Mouse (Mus musculus) stomach, embryonic 14.5 days (tissue): ENCODE measurements around the gene C8g. TPM values are rescaled to one million over a fixed set of nuclear protein-coding genes. Genes with fewer than 3 reads are reported as not detected.

Experiments
- ATAC-seq: fragments of 200-750 bp; cut with Nextera tagmentation; 2 replicates; pipeline ENCODE4 v1.8.0; 2017; ENCODE audit warnings: low read depth, moderate TSS enrichment; ENCODE audit not compliant: insufficient number of reproducible peaks, insufficient read depth, low FRiP score
- H3K27ac ChIP-seq: fragments of 300-500 bp; sonication (generic); 2 replicates; pipeline ENCODE4 v1.5.1; 2014; ENCODE audit warnings: mild to moderate bottlenecking, low read length, moderate library complexity, mixed read lengths
- H3K27me3 ChIP-seq: fragments of 300-500 bp; sonication (generic); 2 replicates; pipeline ENCODE4 v1.6.1; 2014; ENCODE audit warnings: low read length, control low read depth, mixed read lengths; ENCODE audit not compliant: control insufficient read depth, insufficient read depth
- H3K36me3 ChIP-seq: fragments of 300-500 bp; sonication (generic); 2 replicates; pipeline ENCODE4 v1.6.1; 2014; ENCODE audit warnings: mild to moderate bottlenecking, control low read depth, low read length, moderate library complexity, mixed read lengths; ENCODE audit not compliant: control insufficient read depth, insufficient read depth
- H3K4me1 ChIP-seq: fragments of 300-500 bp; sonication (generic); 2 replicates; pipeline ENCODE4 v1.6.1; 2014; ENCODE audit warnings: low read length, control low read depth, mixed read lengths; ENCODE audit not compliant: control insufficient read depth, insufficient read depth
- H3K4me2 ChIP-seq: fragments of 300-500 bp; sonication (generic); replicated peaks from 2 replicates; pipeline ENCODE4 v1.6.1; 2014; ENCODE audit warnings: low read depth, low read length, control low read depth
- H3K4me3 ChIP-seq: fragments of 300-500 bp; sonication (generic); 2 replicates; pipeline ENCODE4 v1.5.1; 2014; ENCODE audit warnings: low read depth, low read length, control low read depth
- H3K9ac ChIP-seq: fragments of 300-500 bp; sonication (generic); replicated peaks from 2 replicates; pipeline ENCODE4 v1.6.1; 2014; ENCODE audit warnings: low read depth, mild to moderate bottlenecking, control low read depth, low read length, moderate library complexity, mixed read lengths
- H3K9me3 ChIP-seq: fragments of 300-500 bp; sonication (generic); 2 replicates; pipeline ENCODE4 v1.6.1; 2016; ENCODE audit warnings: low read depth, low read length, control low read depth; ENCODE audit not compliant: control insufficient read depth
- WGBS: fragments of 180-500 bp; shearing (Covaris S2); extraction: QIAGEN DNeasy Blood & Tissue Kit; methylation state at CpG from one replicate; pipeline ENCODE4 v1.1.7; 2014; 5-methylcytosine and 5-hydroxymethylcytosine counted together
- polyA plus RNA-seq: library from polyadenylated mRNA; unstranded; fragments of >200 nt; fragmentation: Nextera tagmentation; extraction: Ambion mirVana; gene quantifications from 2 replicates; pipeline ENCODE4 v1.2.1, GENCODE M21; 2014

C8g gene
- polyA plus RNA-seq, 1 experiment from 2014 or later: 7.4 TPM

GRCm38 (mm10) chr2:25452951-25453350, 48.6 kb downstream of the C8g start:
- H3K27me3 ChIP-seq: no peaks in the 10 kb centered on the region
- no peak overlapping the region for H3K27ac ChIP-seq
- WGBS: 38% methylated on average over 1 of the region's 1 CpGs
- no peaks in the 10 kb centered on the region for H3K4me1 ChIP-seq
- no peaks in the 10 kb centered on the region for H3K9me3 ChIP-seq
- no peak overlapping the region for H3K4me3 ChIP-seq
- H3K9ac ChIP-seq: no peak overlapping the region
- H3K4me2 ChIP-seq: no peak overlapping the region
- no peaks in the 10 kb centered on the region; the same call in 1 of the 2 replicates for H3K36me3 ChIP-seq
- ATAC-seq: no peak

DNA sequence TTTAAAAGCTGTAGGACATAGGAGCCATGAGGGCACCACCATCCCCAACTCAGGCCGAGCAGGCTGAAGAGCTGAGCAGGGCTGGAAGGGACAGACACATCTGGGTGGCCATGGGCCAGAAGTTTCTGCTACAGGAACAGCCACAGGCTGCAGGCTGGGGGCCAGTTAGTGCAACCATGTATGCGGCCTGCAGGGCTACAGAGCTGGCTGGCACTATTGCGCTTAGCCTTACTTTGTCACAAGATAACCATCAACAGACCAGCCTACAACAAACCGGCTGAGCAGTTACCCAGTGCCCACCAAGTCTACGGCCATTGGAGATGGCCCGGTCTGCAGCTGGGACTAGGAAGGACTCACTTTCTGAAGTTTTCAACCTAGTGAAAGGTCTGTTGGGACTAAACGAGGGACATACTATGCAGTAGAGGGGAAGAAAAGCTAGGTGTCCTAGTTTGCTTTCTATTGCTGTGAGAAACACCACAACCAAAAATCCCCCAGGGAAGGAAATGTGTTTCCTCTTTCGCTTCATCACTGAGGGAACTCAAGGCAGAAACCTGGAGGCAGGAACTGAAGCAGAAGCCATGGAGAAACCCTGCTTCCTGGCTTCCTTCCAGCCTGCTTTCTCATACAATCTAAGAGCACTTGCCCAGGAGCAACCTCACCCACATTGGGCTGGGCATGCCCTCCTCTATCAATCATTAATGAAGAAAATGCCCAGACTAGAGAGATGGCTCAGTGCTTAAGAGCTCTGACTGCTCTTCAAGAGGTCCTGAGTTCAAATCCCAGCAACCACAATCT, 50.5 kb downstream of the C8g start:
- Histone ChIP-seq H3K27ac (no peak overlapping the region), H3K4me3 (no peak overlapping the region), H3K4me2 (no peak overlapping the region), H3K9me3 (no peaks in the 10 kb centered on the region), H3K36me3 (no peaks in the 10 kb centered on the region), H3K4me1 (no peaks in the 10 kb centered on the region), H3K27me3 (no peaks in the 10 kb centered on the region), H3K9ac (no peak overlapping the region)
- 82% methylated on average over 8 of the region's 8 CpGs for WGBS
- ATAC-seq: no peak

Other genes starting within 250 kb of the C8g start
- gene Tmem203, start 246.3 kb downstream of the C8g start, polyA plus RNA-seq: 14.7 and 16.8 TPM in 2 replicates
- 6.2 and 8.5 TPM in 2 replicates for gene Tprn, start 239.1 kb downstream of the C8g start, polyA plus RNA-seq
- gene Ssna1, start 229.3 kb downstream of the C8g start, polyA plus RNA-seq: 241 and 246 TPM in 2 replicates
- gene Anapc2, start 229.2 kb downstream of the C8g start, polyA plus RNA-seq: 108 and 116 TPM in 2 replicates
- not detected in 2 replicates for gene Tmem210, start 213.6 kb downstream of the C8g start, polyA plus RNA-seq
- gene Lrrc26, start 211.8 kb downstream of the C8g start, polyA plus RNA-seq: 1.9 and 3.4 TPM in 2 replicates
- gene Grin1, start 182.5 kb downstream of the C8g start, polyA plus RNA-seq: 1.8 and 3.2 TPM in 2 replicates
- 98.7 and 111 TPM in 2 replicates for gene Man1b1, start 169.4 kb downstream of the C8g start, polyA plus RNA-seq
- 16.8 and 19.5 TPM in 2 replicates for gene Dpp7, start 145.4 kb downstream of the C8g start, polyA plus RNA-seq
- gene Uap1l1, start 136.0 kb downstream of the C8g start, polyA plus RNA-seq: 21.9 and 27.2 TPM in 2 replicates
- gene Sapcd2, start 129.4 kb downstream of the C8g start, polyA plus RNA-seq: 31.3 and 36.4 TPM in 2 replicates
- gene Entpd2, start 105.8 kb downstream of the C8g start, polyA plus RNA-seq: 8.0 and 9.0 TPM in 2 replicates
- 48.3 and 53.7 TPM in 2 replicates for gene Npdc1, start 102.4 kb downstream of the C8g start, polyA plus RNA-seq
- 0.12 TPM in 1 of 2 replicates, not detected in the other for gene Fut7, start 78.5 kb downstream of the C8g start, polyA plus RNA-seq
- gene Abca2, start 73.0 kb downstream of the C8g start, polyA plus RNA-seq: 5.4 and 6.4 TPM in 2 replicates
- gene Clic3, start 44.9 kb downstream of the C8g start, polyA plus RNA-seq: 7.2 and 9.0 TPM in 2 replicates
- gene Paxx, start 40.6 kb downstream of the C8g start, polyA plus RNA-seq: 30.3 and 34.2 TPM in 2 replicates
- 5.3 and 6.4 TPM in 2 replicates for gene Ptgds, start 31.7 kb downstream of the C8g start, polyA plus RNA-seq
- not detected in 2 replicates for gene Lcn12, start 7.8 kb downstream of the C8g start, polyA plus RNA-seq
- 77.5 and 79.3 TPM in 2 replicates for gene Fbxw5, start 969 bp downstream of the C8g start, polyA plus RNA-seq
- 30.5 and 33.2 TPM in 2 replicates for gene Traf2, start 45.2 kb upstream of the C8g start, polyA plus RNA-seq
- 342 and 346 TPM in 2 replicates for gene Edf1, start 56.1 kb upstream of the C8g start, polyA plus RNA-seq
- 3.6 and 5.5 TPM in 2 replicates for gene Mamdc4, start 73.1 kb upstream of the C8g start, polyA plus RNA-seq
- 225 and 231 TPM in 2 replicates for gene Phpt1, start 73.5 kb upstream of the C8g start, polyA plus RNA-seq
- gene Ajm1, start 80.0 kb upstream of the C8g start, polyA plus RNA-seq: 0.70 and 1.3 TPM in 2 replicates
- gene Rabl6, start 106.8 kb upstream of the C8g start, polyA plus RNA-seq: 67.2 and 69.0 TPM in 2 replicates
- gene Ccdc183, start 116.0 kb upstream of the C8g start, polyA plus RNA-seq: 0.19 and 0.24 TPM in 2 replicates
- 25.5 and 26.3 TPM in 2 replicates for gene Tmem141, start 120.3 kb upstream of the C8g start, polyA plus RNA-seq
- 0.98 and 1.4 TPM in 2 replicates for gene Fcna, start 126.3 kb upstream of the C8g start, polyA plus RNA-seq
- not detected in 2 replicates for gene Lcn8, start 151.4 kb upstream of the C8g start, polyA plus RNA-seq
- not detected in 2 replicates for gene Lcn5, start 156.2 kb upstream of the C8g start, polyA plus RNA-seq
- gene Lcn6, start 175.1 kb upstream of the C8g start, polyA plus RNA-seq: not detected in 2 replicates
- gene Lcn10, start 181.0 kb upstream of the C8g start, polyA plus RNA-seq: not detected in 2 replicates
- gene Obp2a, start 198.3 kb upstream of the C8g start, polyA plus RNA-seq: not detected in 2 replicates
- 72.0 and 74.9 TPM in 2 replicates for gene Bmyc, start 205.0 kb upstream of the C8g start, polyA plus RNA-seq
- gene Obp2b, start 235.3 kb upstream of the C8g start, polyA plus RNA-seq: not detected in 2 replicates